Mouse (Mus musculus): Measurements from ENCODE around the gene Ptprn.
A peak's percentile ranks its signal among the peaks of the same experiment; 100 is the strongest.

Gene Ptprn

GRCm38 (mm10) chr1:75264091-75264880 lies at the start of gene Ptprn:
Ptprn (minus strand) TSS chr1:75264502.
- DNase-seq = peak; percentile 78

- no peak for DNase-seq
Measured at GRCm38 (mm10) chr1:75311694-75312093, 47.4 kb upstream of the Ptprn start.

GRCm38 (mm10) chr1:75304662-75305061 lies 40.4 kb upstream of the Ptprn start:
- no peak for DNase-seq

- no peak for DNase-seq
Measured at GRCm38 (mm10) chr1:75294294-75294693, 30.0 kb upstream of the Ptprn start.

- DNase-seq = no peak
Measured at GRCm38 (mm10) chr1:75293331-75293701, 29.0 kb upstream of the Ptprn start.

GRCm38 (mm10) chr1:75292476-75293330 lies 28.4 kb upstream of the Ptprn start:
- DNase-seq = no peak

GRCm38 (mm10) chr1:75291321-75291720 lies 27.0 kb upstream of the Ptprn start:
- no peak for DNase-seq

- DNase-seq = peak; percentile 50
Measured at GRCm38 (mm10) chr1:75290582-75290981, 26.3 kb upstream of the Ptprn start.

GRCm38 (mm10) chr1:75289888-75290431 lies 25.7 kb upstream of the Ptprn start:
- no peak for DNase-seq

GRCm38 (mm10) chr1:75289376-75289775 lies 25.1 kb upstream of the Ptprn start:
- no peak for DNase-seq

GRCm38 (mm10) chr1:75284911-75285310 lies 20.6 kb upstream of the Ptprn start:
- no peak for DNase-seq

GRCm38 (mm10) chr1:75283017-75283416 lies 18.7 kb upstream of the Ptprn start:
- DNase-seq = no peak

- no peak for DNase-seq
Measured at GRCm38 (mm10) chr1:75278228-75278627, 13.9 kb upstream of the Ptprn start, which contains the start of gene Resp18. Resp18 (minus strand) TSS chr1:75278415.

- DNase-seq = no peak
Measured at GRCm38 (mm10) chr1:75277195-75278188, 13.2 kb upstream of the Ptprn start.

- no peak for DNase-seq
Measured at GRCm38 (mm10) chr1:75262969-75263951, 1.0 kb downstream of the Ptprn start.

GRCm38 (mm10) chr1:75261278-75261677 lies 3.0 kb downstream of the Ptprn start:
- no peak for DNase-seq

GRCm38 (mm10) chr1:75255516-75256046 lies 8.7 kb downstream of the Ptprn start:
- DNase-seq = no peak

GRCm38 (mm10) chr1:75254625-75255013 lies 9.7 kb downstream of the Ptprn start:
- DNase-seq = no peak

GRCm38 (mm10) chr1:75253849-75254624 lies 10.3 kb downstream of the Ptprn start:
- DNase-seq = peak; percentile 84

- DNase-seq = no peak
Measured at GRCm38 (mm10) chr1:75253029-75253428, 11.3 kb downstream of the Ptprn start.
